Mouse (Mus musculus): Measurements from ENCODE around the gene Foxn3.

DNA sequence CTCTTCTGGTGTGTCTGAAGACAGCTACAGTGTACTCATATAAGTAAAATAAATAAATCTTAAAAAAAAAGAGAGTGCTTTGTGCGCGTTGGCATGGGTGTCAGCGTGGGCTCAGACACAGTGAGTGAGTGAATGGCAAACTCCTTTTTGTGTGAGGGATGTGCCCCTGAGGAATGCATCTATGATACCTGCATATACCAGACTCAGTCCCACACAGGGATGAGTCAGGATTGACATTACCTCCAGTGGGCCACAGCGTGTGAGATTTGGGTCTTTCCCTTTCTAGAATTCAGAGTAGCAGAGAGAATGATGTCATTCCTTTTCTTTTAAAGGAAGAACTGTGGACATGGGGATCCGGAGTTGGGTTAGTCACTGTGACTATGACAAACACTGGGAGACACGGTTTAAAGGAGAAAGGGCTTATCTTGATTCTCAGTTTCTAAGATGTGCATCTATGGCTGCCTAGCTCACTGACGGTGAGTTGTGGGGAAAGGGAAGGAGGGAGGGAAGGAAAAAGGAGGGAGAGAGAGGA lies 380.1 kb downstream of the Foxn3 start:
- TF ChIP-seq POLR2A (IDR thresholded peaks at IDR 0.05; ENCODE audit: low read depth, low read length) (no peak), CTCF (IDR thresholded peaks at IDR 0.05; ENCODE audit: extremely low read depth, insufficient read depth, insufficient read length, insufficient replicate concordance) (no peak)

Data from spleen, adult 2 months (tissue).